11 mouse cellular contexts compared by ENCODE assay signal in the genomic region with DNA sequence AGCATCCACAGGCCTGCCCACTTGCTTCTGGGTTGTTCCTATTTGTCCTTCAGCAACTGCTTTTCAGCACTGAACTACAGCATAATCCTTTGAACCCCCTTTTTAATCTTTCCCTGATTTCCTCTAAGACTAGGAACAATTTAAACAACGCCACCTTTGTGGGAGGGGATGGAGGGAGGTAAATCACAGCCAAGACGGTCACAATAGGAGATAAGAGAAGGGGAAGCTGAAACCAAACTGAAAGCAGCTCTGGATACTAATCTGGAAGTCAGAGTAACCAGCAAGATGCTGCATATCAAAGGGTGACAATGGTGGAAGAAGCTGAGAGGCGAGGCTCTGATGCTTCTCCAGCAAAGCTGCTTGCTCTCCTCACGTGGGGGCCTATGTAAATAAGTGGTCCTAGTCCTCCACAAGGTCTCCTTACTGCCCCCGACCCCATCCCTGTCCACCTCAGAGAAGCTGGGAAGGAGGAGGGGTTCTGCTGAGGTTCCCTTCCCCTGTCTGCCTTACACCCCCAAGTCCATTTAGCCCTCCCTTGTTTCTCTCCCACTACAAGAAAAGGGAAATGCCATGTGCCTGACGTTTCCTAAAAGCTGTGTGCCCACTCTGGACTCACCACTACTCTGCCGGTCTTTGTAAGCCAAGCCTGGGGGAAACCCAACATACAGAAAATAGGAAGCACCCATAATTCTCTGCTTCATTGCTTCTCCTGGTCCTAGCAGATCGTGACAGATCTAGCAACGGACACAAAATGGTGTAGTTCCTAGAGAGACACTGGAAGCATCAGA. TPM values are rescaled to one million over a fixed set of nuclear protein-coding genes. Genes with fewer than 3 reads are reported as not detected.
DNase-seq lines count a peak whose midpoint lies in the region; ATAC-seq and TF ChIP-seq lines count a peak whose summit lies in the region.
"Had no signal": no experiment of that assay in that cellular context is flagged by ENCODE, and none has a peak within 500 bp of the region (broad histone marks: within the 10 kb centered on the region; RNA-seq: fewer than 3 reads in every experiment).

No protein-coding gene starts in this region.

- H3K27ac ChIP-seq in forebrain, embryonic 10.5 days: 0 out of 2 replicates have a peak overlapping the region, but pooled peaks have one; percentile 32
- H3K27ac ChIP-seq in forebrain, embryonic 12.5 days: no peak overlapping the region
- H3K27ac ChIP-seq in kidney, embryonic 15.5 days: peak overlapping the region; percentile 75
- H3K27ac ChIP-seq in bone marrow, adult 2 months (ENCODE audit: control insufficient read depth, insufficient read depth, low read depth, low read length, poor library complexity): peak overlapping the region; percentile 51
- peak overlapping the region; percentile 79 for H3K27ac ChIP-seq in limb, embryonic 14.5 days (replicated peaks; ENCODE audit: low read depth, low read length)

- no peak for DNase-seq in forebrain, embryonic 10.5 days (ENCODE audit: extremely low spot score, low spot score)
- no peak for DNase-seq in kidney, postnatal 14 days
- DNase-seq in limb, embryonic 14.5 days (ENCODE audit: low spot score): no peak
- DNase-seq in urinary bladder, postnatal 10 days (ENCODE audit: low spot score): no peak
- no peak for DNase-seq in c-Kit-positive CD71-positive TER-119-positive erythroid progenitor cells, embryonic 14.5 days (ENCODE audit: low spot score)
- DNase-seq: lung, adult 2 months had no signal

- H3K36me3 ChIP-seq in forebrain, embryonic 10.5 days (replicated peaks): no peaks in the 10 kb centered on the region
- no peaks in the 10 kb centered on the region for H3K36me3 ChIP-seq in forebrain, embryonic 12.5 days (replicated peaks)
- peaks cover 2% of the 10 kb centered on the region; the same call in 1 of the 2 replicates for H3K36me3 ChIP-seq in kidney, embryonic 15.5 days
- no peaks in the 10 kb centered on the region for H3K36me3 ChIP-seq in limb, embryonic 14.5 days (ENCODE audit: control insufficient read depth, insufficient read depth, low read length)
- H3K36me3 ChIP-seq: intestine, embryonic 15.5 days had no signal

- ATAC-seq in forebrain, embryonic 12.5 days (ENCODE audit: low FRiP score): no peak
- no peak for ATAC-seq in kidney, embryonic 15.5 days (replicated peaks; ENCODE audit: low FRiP score)
- no peak for ATAC-seq in limb, embryonic 14.5 days (ENCODE audit: low FRiP score, low read depth)

- no peak overlapping the region for H3K9ac ChIP-seq in forebrain, embryonic 12.5 days
- H3K9ac ChIP-seq in kidney, embryonic 15.5 days: no peak overlapping the region
- H3K9ac ChIP-seq in limb, embryonic 14.5 days (ENCODE audit: low read depth, low read length, severe bottlenecking): no peak overlapping the region
- H3K9ac ChIP-seq: intestine, embryonic 15.5 days had no signal

- TF ChIP-seq POLR2A in bone marrow, adult 2 months (IDR thresholded peaks at IDR 0.05; ENCODE audit: borderline replicate concordance, control insufficient read depth, low read depth, low read length): no peak
- TF ChIP-seq POLR2A in limb, embryonic 14.5 days (IDR thresholded peaks at IDR 0.05; ENCODE audit: borderline replicate concordance, extremely low read depth, insufficient read depth, insufficient read length): no peak

- H3K4me2 ChIP-seq in forebrain, embryonic 12.5 days: no peak overlapping the region
- H3K4me2 ChIP-seq in kidney, embryonic 15.5 days: no peak overlapping the region
- no peak overlapping the region for H3K4me2 ChIP-seq in limb, embryonic 14.5 days (replicated peaks; ENCODE audit: low read depth, low read length, severe bottlenecking)
- H3K4me2 ChIP-seq: forebrain, embryonic 13.5 days; intestine, embryonic 15.5 days had no signal

- WGBS in forebrain, embryonic 10.5 days: 61% methylated on average over 9 of the region's 9 CpGs
- 59% methylated on average over 9 of the region's 9 CpGs for WGBS in forebrain, embryonic 12.5 days
- WGBS in kidney, embryonic 15.5 days: 41% methylated on average over 9 of the region's 9 CpGs
- WGBS in bone marrow, adult 2 months: 11% methylated on average over 9 of the region's 9 CpGs
- 62% methylated on average over 9 of the region's 9 CpGs for WGBS in limb, embryonic 14.5 days

- peaks cover 57% of the 10 kb centered on the region for H3K4me1 ChIP-seq in forebrain, embryonic 10.5 days
- H3K4me1 ChIP-seq in forebrain, embryonic 12.5 days: peaks cover 28% of the 10 kb centered on the region
- peaks cover 79% of the 10 kb centered on the region for H3K4me1 ChIP-seq in kidney, embryonic 15.5 days
- peaks cover 16% of the 10 kb centered on the region for H3K4me1 ChIP-seq in bone marrow, adult 2 months (ENCODE audit: control insufficient read depth, insufficient read depth, low read length)
- H3K4me1 ChIP-seq in limb, embryonic 14.5 days (ENCODE audit: control insufficient read depth, insufficient read depth, low read length): peaks cover 56% of the 10 kb centered on the region

- no peaks in the 10 kb centered on the region for H3K27me3 ChIP-seq in forebrain, embryonic 10.5 days (ENCODE audit: poor library complexity, severe bottlenecking)
- no peaks in the 10 kb centered on the region for H3K27me3 ChIP-seq in forebrain, embryonic 12.5 days
- H3K27me3 ChIP-seq in kidney, embryonic 15.5 days: no peaks in the 10 kb centered on the region
- H3K27me3 ChIP-seq in limb, embryonic 14.5 days (ENCODE audit: control insufficient read depth, insufficient read depth, low read length): no peaks in the 10 kb centered on the region
- H3K27me3 ChIP-seq: forebrain, embryonic 13.5 days; intestine, embryonic 15.5 days had no signal

- no peak overlapping the region for H3K4me3 ChIP-seq in forebrain, embryonic 10.5 days
- no peak overlapping the region for H3K4me3 ChIP-seq in forebrain, embryonic 12.5 days (replicated peaks)
- no peak overlapping the region for H3K4me3 ChIP-seq in kidney, embryonic 15.5 days (replicated peaks)
- H3K4me3 ChIP-seq in bone marrow, adult 2 months (replicated peaks; ENCODE audit: control insufficient read depth, low read depth, low read length): no peak overlapping the region
- no peak overlapping the region for H3K4me3 ChIP-seq in limb, embryonic 14.5 days (replicated peaks; ENCODE audit: low read length)
- H3K4me3 ChIP-seq: forebrain, embryonic 13.5 days; intestine, embryonic 15.5 days had no signal

- H3K9me3 ChIP-seq in forebrain, embryonic 10.5 days: no peaks in the 10 kb centered on the region
- no peaks in the 10 kb centered on the region for H3K9me3 ChIP-seq in forebrain, embryonic 12.5 days
- no peaks in the 10 kb centered on the region for H3K9me3 ChIP-seq in kidney, embryonic 15.5 days (replicated peaks)
- no peaks in the 10 kb centered on the region for H3K9me3 ChIP-seq in limb, embryonic 14.5 days (ENCODE audit: control insufficient read depth, low read length)
- H3K9me3 ChIP-seq: forebrain, embryonic 13.5 days; intestine, embryonic 15.5 days had no signal

- TF ChIP-seq CTCF in bone marrow, adult 2 months (IDR thresholded peaks at IDR 0.05; ENCODE audit: control insufficient read depth, insufficient read depth, low read length): no peak

RNA-seq across cellular contexts. Expression of gene Fmnl3, which starts 27.9 kb away (rescaled TPM):
- polyA plus RNA-seq in forebrain, embryonic 10.5 days (2016; fragmentation: Nextera tagmentation; extraction: Ambion mirVana): 14.3 and 16.9 TPM in 2 replicates
- polyA plus RNA-seq in forebrain, embryonic 12.5 days (2016; fragmentation: Nextera tagmentation; extraction: Ambion mirVana): 12.1 and 14.1 TPM in 2 replicates
- polyA plus RNA-seq in kidney, embryonic 15.5 days (2015; fragmentation: Nextera tagmentation; extraction: Ambion mirVana): 31.7 and 32.4 TPM in 2 replicates
- polyA plus RNA-seq in bone marrow, adult 2 months (2011; ENCODE audit: insufficient read depth, insufficient read length, low replicate concordance, missing spikeins): 13.0 and 17.7 TPM in 2 replicates
- polyA plus RNA-seq in limb, embryonic 14.5 days (2012; rRNA removed): 55.0 and 65.4 TPM in 2 replicates
- polyA plus RNA-seq in limb, embryonic 14.5 days (2014; fragmentation: Nextera tagmentation; extraction: Ambion mirVana): 19.8 and 26.8 TPM in 2 replicates

RNA-seq across cellular contexts. Expression of gene Fam186b, which starts 46.7 kb away (rescaled TPM):
- polyA plus RNA-seq in forebrain, embryonic 10.5 days (2016; fragmentation: Nextera tagmentation; extraction: Ambion mirVana): 0.11 and 0.17 TPM in 2 replicates
- 0.18 and 0.19 TPM in 2 replicates for polyA plus RNA-seq in forebrain, embryonic 12.5 days (2016; fragmentation: Nextera tagmentation; extraction: Ambion mirVana)
- polyA plus RNA-seq in kidney, embryonic 15.5 days (2015; fragmentation: Nextera tagmentation; extraction: Ambion mirVana): 0.21 and 0.43 TPM in 2 replicates
- not detected in 2 replicates for polyA plus RNA-seq in bone marrow, adult 2 months (2011; ENCODE audit: insufficient read depth, insufficient read length, low replicate concordance, missing spikeins)
- 0.19 and 0.24 TPM in 2 replicates for polyA plus RNA-seq in limb, embryonic 14.5 days (2012; rRNA removed)
- polyA plus RNA-seq in limb, embryonic 14.5 days (2014; fragmentation: Nextera tagmentation; extraction: Ambion mirVana): 0.12 and 0.32 TPM in 2 replicates
- polyA plus RNA-seq: lung, adult 2 months had no signal

RNA-seq across cellular contexts. Expression of gene Prpf40b, which starts 47.5 kb away (rescaled TPM):
- 60.7 and 62.2 TPM in 2 replicates for polyA plus RNA-seq in forebrain, embryonic 10.5 days (2016; fragmentation: Nextera tagmentation; extraction: Ambion mirVana)
- polyA plus RNA-seq in forebrain, embryonic 12.5 days (2016; fragmentation: Nextera tagmentation; extraction: Ambion mirVana): 86.9 and 88.2 TPM in 2 replicates
- polyA plus RNA-seq in kidney, embryonic 15.5 days (2015; fragmentation: Nextera tagmentation; extraction: Ambion mirVana): 56.4 and 66.5 TPM in 2 replicates
- polyA plus RNA-seq in bone marrow, adult 2 months (2011; ENCODE audit: insufficient read depth, insufficient read length, low replicate concordance, missing spikeins): 7.9 and 16.0 TPM in 2 replicates
- polyA plus RNA-seq in limb, embryonic 14.5 days (2012; rRNA removed): 143 and 154 TPM in 2 replicates
- 47.0 and 54.3 TPM in 2 replicates for polyA plus RNA-seq in limb, embryonic 14.5 days (2014; fragmentation: Nextera tagmentation; extraction: Ambion mirVana)

RNA-seq across cellular contexts. Expression of gene Tmbim6, which starts 50.3 kb away (rescaled TPM):
- 267 and 272 TPM in 2 replicates for polyA plus RNA-seq in forebrain, embryonic 10.5 days (2016; fragmentation: Nextera tagmentation; extraction: Ambion mirVana)
- polyA plus RNA-seq in forebrain, embryonic 12.5 days (2016; fragmentation: Nextera tagmentation; extraction: Ambion mirVana): 252 and 256 TPM in 2 replicates
- polyA plus RNA-seq in kidney, embryonic 15.5 days (2015; fragmentation: Nextera tagmentation; extraction: Ambion mirVana): 502 and 516 TPM in 2 replicates
- 93.5 and 146 TPM in 2 replicates for polyA plus RNA-seq in bone marrow, adult 2 months (2011; ENCODE audit: insufficient read depth, insufficient read length, low replicate concordance, missing spikeins)
- 216 and 283 TPM in 2 replicates for polyA plus RNA-seq in limb, embryonic 14.5 days (2012; rRNA removed)
- polyA plus RNA-seq in limb, embryonic 14.5 days (2014; fragmentation: Nextera tagmentation; extraction: Ambion mirVana): 296 and 305 TPM in 2 replicates
